Mouse (Mus musculus) embryonic stem cell, embryonic (primary cell): ENCODE results near the gene Pde2a.

Source experiments
- CTCF ChIA-PET, 4 experiments: fragments of 300-600 bp in 2 of 4; fragments of 350-600 bp in 2 of 4; sonication (Branson Sonifier 250); formaldehyde crosslinking; loops; one replicate each; lab custom pipeline; 2022; ENCODE audit warnings: inconsistent platforms in 2 of 4; lab: Charles Lee
- POLR2A ChIA-PET, 4 experiments: fragments of 300-600 bp in 2 of 4; fragments of 350-600 bp in 2 of 4; sonication (Branson Sonifier 250); formaldehyde crosslinking; loops; one replicate each; lab custom pipeline; 2022; ENCODE audit warnings: antibody characterized with exemption in 4 of 4, inconsistent platforms in 1 of 4; lab: Charles Lee

Gene Pde2a

GRCm38 (mm10) chr7:101422069-101422468, 578 bp downstream of the Pde2a start:
- ChIA-PET CTCF (interaction anchor here (0.6 to 10.1 kb wide), 12 partner anchors 8 to 131 kb away, joined by 3 to 116 read pairs (median 4); partner anchors contain the start of gene Gm45837 (in 2 of the 4)), POLR2A (interaction anchor here in 1 of 4 experiments (1.1 kb wide), 1 partner anchor 111 kb away, joined by 4 read pairs; no protein-coding TSS in a partner anchor)

- ChIA-PET POLR2A (interaction anchor here in 1 of 4 experiments (1.1 kb wide), 1 partner anchor 112 kb away, joined by 4 read pairs; no protein-coding TSS in a partner anchor), CTCF (interaction anchor here (0.6 to 10.1 kb wide), 10 partner anchors 9 to 119 kb away, joined by 3 to 116 read pairs (median 4); partner anchors contain the start of gene Gm45837 (in 2 of the 4))
Measured at GRCm38 (mm10) chr7:101422646-101423045, 1.2 kb downstream of the Pde2a start.

GRCm38 (mm10) chr7:101423970-101424369, 2.5 kb downstream of the Pde2a start:
- ChIA-PET POLR2A (interaction anchor here in 1 of 4 experiments (0.7 kb wide), 1 partner anchor 1767 kb away, joined by 3 read pairs; no protein-coding TSS in a partner anchor), CTCF (interaction anchor here (0.6 to 10.1 kb wide), 6 partner anchors 10 to 383 kb away, joined by 3 to 116 read pairs (median 10); partner anchors contain the start of gene Gm45837 (in 1 of the 4))

DNA sequence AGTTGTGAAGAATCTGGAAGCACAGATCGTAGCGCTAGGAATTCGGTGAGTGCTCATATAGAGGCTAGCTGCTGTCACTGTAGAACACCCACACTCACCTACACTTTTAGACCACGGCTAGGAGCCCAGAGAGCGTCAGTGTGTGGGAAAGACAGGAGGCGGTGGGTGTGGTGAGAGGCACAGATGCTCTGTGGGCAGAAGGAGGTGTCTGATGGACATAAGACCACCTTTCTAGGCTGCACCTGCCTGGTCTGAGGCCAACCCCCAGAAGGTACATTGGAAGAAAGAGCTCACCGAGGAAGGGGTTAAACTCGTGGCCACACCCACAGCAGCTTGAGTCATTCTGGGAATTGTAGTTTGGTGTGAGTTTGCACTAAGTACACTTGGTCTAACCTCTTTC, 5.2 kb downstream of the Pde2a start:
- ChIA-PET POLR2A (interaction anchor here in 2 of 4 experiments (0.6 to 1.8 kb wide), 5 partner anchors 8 to 390 kb away, joined by 3 to 7 read pairs (median 4); no protein-coding TSS in a partner anchor), CTCF (interaction anchor here (1.0 to 10.1 kb wide), 18 partner anchors 11 to 130 kb away, joined by 3 to 116 read pairs (median 8); partner anchors contain the start of gene Gm45837 (in 1 of the 4))

DNA sequence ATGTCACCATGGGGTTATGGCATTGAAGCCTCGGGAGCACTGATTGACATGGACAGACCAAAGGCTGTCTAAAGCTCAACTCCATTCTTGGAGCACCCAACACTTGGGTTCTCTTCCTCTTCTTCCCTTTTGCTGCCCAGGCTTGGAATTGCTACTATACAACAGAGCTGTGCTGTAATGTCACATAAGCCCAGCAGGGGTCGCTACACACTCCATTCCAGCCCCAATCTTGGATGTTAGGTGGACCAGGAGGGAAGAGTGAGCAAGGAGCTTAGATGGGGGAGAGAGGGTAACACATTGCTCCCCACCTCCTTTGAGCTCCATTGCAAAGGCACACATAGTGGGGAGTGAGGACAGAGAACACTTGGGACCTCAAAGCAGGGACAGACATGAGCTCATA, 6.2 kb downstream of the Pde2a start:
- CTCF ChIA-PET = interaction anchor here (0.5 to 10.1 kb wide), 88 partner anchors 10 to 1249 kb away, joined by 3 to 116 read pairs (median 4); partner anchors contain the start of genes Atg16l2 (in 2 of the 4), Clpb (in 1 of the 4), Gm45837 (in 1 of the 4) and Relt (in 1 of the 4)

GRCm38 (mm10) chr7:101435038-101435437, 13.5 kb downstream of the Pde2a start:
- POLR2A ChIA-PET = no interaction called here
- CTCF ChIA-PET = interaction anchor here in 2 of 4 experiments (0.7 to 0.8 kb wide), 2 partner anchors 22 to 41 kb away, joined by 3 read pairs; no protein-coding TSS in a partner anchor

More for the DNA sequence above, 6.2 kb downstream of the Pde2a start:
- POLR2A ChIA-PET = interaction anchor here (0.7 to 1.7 kb wide), 9 partner anchors 9 to 384 kb away, joined by 3 to 5 read pairs (median 3); no protein-coding TSS in a partner anchor

- CTCF ChIA-PET = interaction anchor here in 3 of 4 experiments (0.6 to 1.5 kb wide), 7 partner anchors 10 to 100 kb away, joined by 4 to 7 read pairs (median 4); no protein-coding TSS in a partner anchor
- POLR2A ChIA-PET = interaction anchor here in 1 of 4 experiments (0.7 kb wide), 1 partner anchor 35 kb away, joined by 5 read pairs; no protein-coding TSS in a partner anchor
Measured at GRCm38 (mm10) chr7:101437876-101438275, 16.4 kb downstream of the Pde2a start.

GRCm38 (mm10) chr7:101443093-101443492, 21.6 kb downstream of the Pde2a start:
- POLR2A ChIA-PET = no interaction called here
- CTCF ChIA-PET = interaction anchor here in 1 of 4 experiments (1.9 kb wide), 1 partner anchor 31 kb away, joined by 7 read pairs; no protein-coding TSS in a partner anchor

DNA sequence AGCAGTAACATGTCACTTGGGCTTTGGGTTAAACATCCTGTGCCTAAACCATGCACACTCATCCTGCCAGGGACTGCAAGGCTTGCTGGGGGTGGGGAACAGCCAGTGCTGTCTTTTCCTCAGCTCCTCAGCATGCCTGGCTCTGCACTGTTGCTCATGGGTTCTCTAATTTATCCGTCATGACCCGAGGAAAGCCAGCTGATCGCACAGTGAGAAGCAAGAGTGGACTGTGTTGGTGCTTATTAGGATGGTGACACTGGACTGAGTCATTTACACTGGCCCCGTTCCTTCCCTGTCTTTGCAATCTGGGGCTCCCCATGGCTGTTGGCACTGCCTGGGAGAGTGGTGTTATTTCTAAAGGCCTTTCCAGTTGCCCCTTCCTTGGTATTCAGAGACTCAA, 22.7 kb downstream of the Pde2a start:
- ChIA-PET POLR2A (interaction anchor here in 1 of 4 experiments (1.1 kb wide), 1 partner anchor 50 kb away, joined by 3 read pairs; no protein-coding TSS in a partner anchor), CTCF (interaction anchor here in 3 of 4 experiments (0.8 to 1.9 kb wide), 4 partner anchors 16 to 32 kb away, joined by 3 to 7 read pairs (median 4); no protein-coding TSS in a partner anchor)

GRCm38 (mm10) chr7:101449855-101450254, 28.4 kb downstream of the Pde2a start:
- CTCF ChIA-PET = interaction anchor here (0.6 to 2.9 kb wide), 26 partner anchors 13 to 801 kb away, joined by 3 to 39 read pairs (median 5); partner anchors contain the start of gene Clpb (in 1 of the 4)

GRCm38 (mm10) chr7:101450422-101451401, 29.2 kb downstream of the Pde2a start:
- CTCF ChIA-PET = interaction anchor here (0.6 to 2.9 kb wide), 37 partner anchors 11 to 1673 kb away, joined by 3 to 39 read pairs (median 4); partner anchors contain the start of gene Clpb (in 1 of the 4)

More at GRCm38 (mm10) chr7:101449855-101450254, 28.4 kb downstream of the Pde2a start:
- POLR2A ChIA-PET = no interaction called here

GRCm38 (mm10) chr7:101452669-101453068, 31.2 kb downstream of the Pde2a start:
- ChIA-PET CTCF (interaction anchor here in 1 of 4 experiments (0.5 kb wide), 1 partner anchor 180 kb away, joined by 4 read pairs; no protein-coding TSS in a partner anchor), POLR2A (no interaction called here)

More at GRCm38 (mm10) chr7:101450422-101451401, 29.2 kb downstream of the Pde2a start:
- POLR2A ChIA-PET = interaction anchor here in 1 of 4 experiments (0.7 kb wide), 1 partner anchor 19 kb away, joined by 3 read pairs; no protein-coding TSS in a partner anchor

DNA sequence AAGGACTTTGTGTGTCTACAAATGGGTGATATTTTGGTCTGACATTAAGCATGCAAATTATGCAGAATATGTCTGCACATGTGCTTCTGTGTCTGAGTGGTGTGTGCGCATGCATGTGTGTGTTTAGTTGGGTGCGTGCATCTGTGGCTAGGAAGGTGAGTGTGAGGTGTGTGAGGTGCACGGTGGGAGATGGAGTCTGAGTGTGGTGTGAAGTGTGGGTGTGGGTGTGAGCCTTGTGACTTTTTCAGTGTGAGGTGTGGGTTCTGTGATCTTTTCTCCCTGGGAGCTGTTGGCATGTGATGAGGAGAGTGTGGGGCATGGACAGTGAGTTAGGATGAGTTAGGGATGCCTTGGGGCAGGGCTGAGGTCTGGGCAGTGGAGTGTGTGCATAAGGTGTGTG, 31.8 kb downstream of the Pde2a start:
- POLR2A ChIA-PET = no interaction called here
- CTCF ChIA-PET = no interaction called here

DNA sequence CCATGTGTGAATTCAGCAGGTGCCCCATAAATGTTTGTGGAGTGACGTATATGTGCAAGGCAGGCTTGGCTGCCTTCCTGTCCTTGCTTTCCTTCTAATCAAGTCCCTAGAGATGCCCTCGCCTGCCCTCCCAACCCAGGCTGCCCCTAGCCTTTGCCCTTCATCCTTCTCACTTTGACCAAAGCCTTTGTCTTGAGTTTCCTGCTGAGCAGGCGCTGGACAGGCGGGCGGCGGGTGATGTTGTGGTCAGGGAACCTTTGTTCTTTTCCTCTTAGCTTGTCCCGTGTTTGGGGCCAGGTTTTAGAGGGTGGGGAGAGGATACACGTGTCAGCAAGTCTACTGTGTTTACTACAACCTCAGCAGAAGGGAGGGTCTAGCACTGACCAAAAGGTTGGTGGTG, 32.2 kb downstream of the Pde2a start:
- CTCF ChIA-PET = no interaction called here
- POLR2A ChIA-PET = no interaction called here

DNA sequence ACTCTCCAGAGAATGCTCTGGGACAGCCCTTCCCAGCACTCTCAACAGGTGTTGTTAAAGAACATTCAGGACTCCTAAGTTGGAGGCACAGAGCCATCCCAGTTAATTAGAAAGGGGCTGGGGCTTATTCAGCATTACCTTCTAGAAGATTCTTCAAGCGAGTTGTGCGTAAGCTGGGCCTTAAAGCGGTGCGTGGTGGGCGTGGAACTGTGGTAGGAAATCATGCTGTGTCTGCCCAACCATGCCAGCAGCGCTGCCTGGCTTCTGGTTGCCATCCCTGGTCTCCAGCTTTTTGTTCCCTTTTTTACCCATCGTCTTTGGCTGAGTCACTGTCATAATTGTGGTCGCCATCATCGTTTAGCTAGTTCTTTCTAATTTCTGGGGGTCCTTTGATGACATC, 33.0 kb downstream of the Pde2a start:
- CTCF ChIA-PET = interaction anchor here in 1 of 4 experiments (1.3 kb wide), 1 partner anchor 49 kb away, joined by 3 read pairs; no protein-coding TSS in a partner anchor
- POLR2A ChIA-PET = interaction anchor here in 1 of 4 experiments (0.9 kb wide), 1 partner anchor 10 kb away, joined by 3 read pairs; no protein-coding TSS in a partner anchor

DNA sequence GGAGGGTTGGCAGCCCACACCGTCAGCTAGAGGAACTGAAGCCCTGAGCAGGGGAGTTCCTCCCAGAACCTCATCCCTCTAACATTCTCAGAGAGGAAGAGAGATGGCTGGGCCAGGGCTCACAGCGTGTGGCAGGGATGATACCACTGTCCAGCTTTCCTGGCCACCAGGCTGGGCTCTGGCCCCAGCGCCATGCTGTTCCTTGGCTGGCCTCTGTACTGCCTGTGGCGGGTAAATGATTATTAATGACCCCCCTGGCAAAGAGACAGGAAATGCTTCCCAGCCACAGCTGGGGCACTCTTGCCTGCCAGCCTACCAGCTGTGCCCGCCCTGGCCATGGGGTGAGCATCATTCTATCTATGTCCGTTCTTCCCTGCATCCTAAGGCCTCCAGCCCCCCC, 33.6 kb downstream of the Pde2a start:
- ChIA-PET POLR2A (interaction anchor here in 1 of 4 experiments (0.9 kb wide), 1 partner anchor 9 kb away, joined by 3 read pairs; no protein-coding TSS in a partner anchor), CTCF (interaction anchor here in 2 of 4 experiments (0.5 to 1.3 kb wide), 2 partner anchors 31 to 48 kb away, joined by 3 read pairs; no protein-coding TSS in a partner anchor)

DNA sequence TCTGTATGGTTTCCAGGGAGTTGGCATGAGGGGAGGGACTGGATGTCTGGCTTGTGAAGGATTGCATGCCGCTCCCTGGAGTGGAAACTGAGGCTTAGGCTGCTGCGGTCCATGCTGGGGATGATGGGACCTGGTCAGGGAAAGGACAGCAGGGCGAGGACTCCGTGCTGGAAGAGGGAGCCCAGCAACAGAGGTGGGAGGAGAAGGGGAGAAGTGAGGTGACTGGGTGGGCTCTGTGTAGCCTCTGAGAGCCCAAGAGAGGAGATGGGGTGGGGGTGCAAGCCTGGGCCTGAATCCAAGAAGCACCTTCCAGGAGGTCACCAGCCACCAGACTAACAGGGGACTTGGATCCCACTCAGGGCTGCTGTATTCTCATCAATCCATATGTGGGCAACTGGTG, 34.8 kb downstream of the Pde2a start:
- CTCF ChIA-PET = interaction anchor here in 2 of 4 experiments (0.6 to 0.7 kb wide), 3 partner anchors 177 to 512 kb away, joined by 3 to 6 read pairs (median 3); no protein-coding TSS in a partner anchor
- POLR2A ChIA-PET = interaction anchor here in 2 of 4 experiments (0.7 to 1.1 kb wide), 2 partner anchors 28 to 145 kb away, joined by 3 to 6 read pairs; no protein-coding TSS in a partner anchor
